Mouse (Mus musculus) gastrocnemius, postnatal 25 days (tissue): ENCODE results near the gene Syne3. TPM values are rescaled to one million over a fixed set of nuclear protein-coding genes. Genes with fewer than 3 reads are reported as not detected.

Source experiments
- DNase-seq: peaks from one replicate; pipeline ENCODE4 v3.0.0; 2022
- microRNA-seq, 2 experiments: library from miRNA; unstranded; fragments of <30 nt; microRNA quantifications; one replicate each; pipeline ENCODE4 v1.2.0; 2021; ENCODE audit warnings: borderline replicate concordance in 2 of 2
- total RNA-seq, 2 experiments: library from RNA; stranded (reverse); gene quantifications; 1 replicate in 1 of 2; 2 replicates in 1 of 2; pipeline ENCODE4 v1.2.3; 2021

The Syne3 gene
- total RNA-seq, 2 experiments from 2014 or later, result 3.2 to 4.6 TPM

GRCm38 (mm10) chr12:104892245-104892644, 117.4 kb downstream of the Syne3 start:
- DNase-seq, result no peak

- no peak for DNase-seq
Observed at GRCm38 (mm10) chr12:104890066-104890465, 119.5 kb downstream of the Syne3 start.

- no peak for DNase-seq
Observed at GRCm38 (mm10) chr12:104886104-104886503, 123.5 kb downstream of the Syne3 start.

DNA sequence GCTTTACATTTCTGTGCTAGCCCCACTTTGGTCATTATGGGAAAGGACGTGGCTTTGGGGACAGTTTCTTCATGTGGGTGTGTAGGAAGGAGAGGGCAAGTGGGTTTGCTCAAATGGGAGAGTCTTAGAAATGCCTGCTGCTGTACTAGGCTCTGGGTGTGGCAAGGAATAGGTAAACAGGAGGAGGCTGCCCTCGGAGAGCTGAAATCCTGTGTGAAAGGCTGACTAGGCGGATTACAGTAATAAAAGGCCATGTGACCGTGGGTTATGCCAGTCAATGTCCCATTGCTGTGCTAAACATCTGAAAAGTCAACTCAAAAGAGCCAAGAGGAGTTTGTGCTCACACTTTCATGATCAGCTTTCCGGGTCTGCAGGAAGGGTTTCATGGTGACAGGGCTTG, 127.1 kb downstream of the Syne3 start:
- no peak for DNase-seq

- DNase-seq, result no peak
Observed at GRCm38 (mm10) chr12:104882061-104882460, 127.5 kb downstream of the Syne3 start.

- DNase-seq, result no peak
Observed at GRCm38 (mm10) chr12:104881518-104882060, 128.0 kb downstream of the Syne3 start.

DNA sequence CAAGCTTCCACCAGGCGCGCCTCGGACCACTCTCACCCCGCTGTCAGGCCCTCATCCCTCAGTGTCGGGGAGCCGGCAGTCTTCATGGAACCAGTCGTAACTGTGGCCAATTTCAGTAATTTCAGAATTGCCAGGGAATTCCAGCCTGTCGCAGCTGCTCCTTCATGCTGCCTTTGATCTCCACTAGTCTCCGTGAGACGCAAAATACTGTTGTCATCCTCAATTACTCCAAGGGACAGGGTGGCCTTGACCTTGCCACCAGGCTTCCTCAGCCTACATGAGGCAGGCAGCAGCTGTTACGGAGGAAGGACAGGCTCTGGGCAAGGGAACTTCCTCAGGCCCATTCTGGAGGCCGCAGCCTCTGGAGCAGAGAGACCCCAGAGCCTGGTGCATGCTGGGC, 129.2 kb downstream of the Syne3 start:
- DNase-seq, result no peak

Small RNA genes within 50 kb of the gene (microRNA-seq; reads per million reads assigned to microRNA genes)
- gene Mir3069, result 0.74 to 1.6 reads per million in 2 experiments

Other genes with a start within 250 kb of the Syne3 start
- 1 to 10 TPM; 2.6 to 4.2 TPM for gene Clmn, start 144.7 kb downstream of the Syne3 start, total RNA-seq
- 10 to 100 TPM; 63.5 to 64.9 TPM for gene Glrx5, start 22.9 kb upstream of the Syne3 start, total RNA-seq
- not detected for gene Tcl1b2, start 136.2 kb upstream of the Syne3 start, total RNA-seq
- not detected for gene Tcl1b1, start 149.9 kb upstream of the Syne3 start, total RNA-seq
- gene Tcl1b5, start 166.5 kb upstream of the Syne3 start, total RNA-seq, result not detected
- gene Tcl1b3, start 181.2 kb upstream of the Syne3 start, total RNA-seq, result not detected
- gene Tcl1b4, start 192.1 kb upstream of the Syne3 start, total RNA-seq, result not detected
- not detected for gene Tcl1, start 213.0 kb upstream of the Syne3 start, total RNA-seq